Mouse (Mus musculus) small intestine, adult 2 months (tissue): ENCODE results near the gene Usp24. TPM values are rescaled to one million over a fixed set of nuclear protein-coding genes. Genes with fewer than 3 reads are reported as not detected.

Experiments used
- H3K27ac ChIP-seq: fragments of 200-500 bp; 2 replicates; pipeline ENCODE4 v1.5.1; 2012; ENCODE audit warnings: low read depth, low read length, control low read depth, inconsistent platforms; ENCODE audit not compliant: insufficient read depth
- H3K27me3 ChIP-seq: fragments of 200-500 bp; 2 replicates; pipeline ENCODE4 v1.6.1; 2012; ENCODE audit warnings: mild to moderate bottlenecking, moderate library complexity, low read length, inconsistent platforms; ENCODE audit not compliant: control insufficient read depth, insufficient read depth
- H3K36me3 ChIP-seq: fragments of 200-500 bp; 2 replicates; pipeline ENCODE4 v1.6.1; 2012; ENCODE audit warnings: mild to moderate bottlenecking, low read length, control low read depth, inconsistent platforms; ENCODE audit not compliant: control insufficient read depth, insufficient read depth
- H3K4me1 ChIP-seq: fragments of 200-500 bp; 2 replicates; pipeline ENCODE4 v1.6.1; 2012; ENCODE audit warnings: low read length, inconsistent platforms, mixed read lengths; ENCODE audit not compliant: control insufficient read depth, insufficient read depth, insufficient read length
- H3K4me3 ChIP-seq: fragments of 200-500 bp; 2 replicates; pipeline ENCODE4 v1.5.1; 2012; ENCODE audit warnings: low read depth, mild to moderate bottlenecking, control low read depth, inconsistent platforms, low read length, moderate library complexity
- CTCF ChIP-seq: fragments of 200-500 bp; IDR thresholded peaks from 2 replicates; pipeline ENCODE4 v1.5.1; 2012; ENCODE audit warnings: low read depth, mild to moderate bottlenecking, control low read depth, inconsistent platforms, low read length, moderate library complexity, mixed read lengths; ENCODE audit not compliant: insufficient replicate concordance, insufficient read length; ENCODE audit errors: extremely low read depth
- POLR2A ChIP-seq: fragments of 200-500 bp; IDR thresholded peaks from 2 replicates; pipeline ENCODE4 v1.6.1; 2012; ENCODE audit warnings: low read depth, mild to moderate bottlenecking, control low read depth, inconsistent platforms, low read length, moderate library complexity
- WGBS: fragments of 180-500 bp; shearing (Covaris S2); methylation state at CpG from one replicate; pipeline ENCODE4 v1.1.7; 2018; 5-methylcytosine and 5-hydroxymethylcytosine counted together
- polyA plus RNA-seq: library from polyadenylated mRNA; depleted of rRNA; stranded (reverse); fragments of >200 nt; gene quantifications from 2 replicates; pipeline ENCODE4 v1.2.3, GENCODE M21; 2012

Usp24 gene
- polyA plus RNA-seq, 1 experiment = 5.8 TPM

DNA sequence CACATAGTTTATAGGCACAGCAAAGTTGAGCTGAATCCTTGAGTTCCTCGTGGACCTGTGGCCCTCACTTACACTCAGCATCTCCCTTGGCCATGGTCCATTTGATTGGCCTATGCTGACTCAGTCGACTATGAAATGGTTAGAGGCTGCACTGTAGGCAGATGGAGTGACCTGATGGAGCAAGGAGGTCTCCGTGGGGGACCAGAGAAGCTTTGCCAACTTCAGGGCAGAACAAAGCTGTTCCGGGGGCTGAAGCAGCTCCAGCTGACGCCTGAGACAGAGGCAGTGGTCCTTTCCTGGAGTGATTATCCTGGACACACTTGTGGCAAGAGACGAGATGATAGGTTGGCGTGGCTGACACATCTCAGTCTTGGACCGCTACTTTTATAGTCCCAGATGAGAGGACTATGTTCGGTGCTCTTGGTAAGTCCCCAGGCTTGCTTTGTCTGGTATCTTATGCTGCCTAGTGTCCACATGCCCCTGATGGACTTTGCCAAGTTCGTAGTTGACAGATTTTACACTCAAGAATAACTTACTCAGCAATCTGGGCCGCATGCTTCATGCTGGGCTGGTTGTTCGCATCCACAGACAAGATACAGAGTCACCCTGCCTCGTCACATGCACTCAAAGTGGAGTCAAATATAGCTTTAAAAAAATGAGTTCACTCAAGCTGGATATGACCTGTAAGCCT is 151.6 kb downstream of the Usp24 start:
- peaks cover 8% of the 10 kb centered on the region; the same call in 1 of the 2 replicates for H3K27me3 ChIP-seq
- H3K27ac ChIP-seq = no peak overlapping the region
- no peaks in the 10 kb centered on the region for H3K36me3 ChIP-seq
- 81% methylated on average over 13 of the region's 13 CpGs for WGBS
- no peak overlapping the region for H3K4me3 ChIP-seq
- TF ChIP-seq POLR2A (no peak), CTCF (no peak)
- peaks cover 10% of the 10 kb centered on the region for H3K4me1 ChIP-seq

DNA sequence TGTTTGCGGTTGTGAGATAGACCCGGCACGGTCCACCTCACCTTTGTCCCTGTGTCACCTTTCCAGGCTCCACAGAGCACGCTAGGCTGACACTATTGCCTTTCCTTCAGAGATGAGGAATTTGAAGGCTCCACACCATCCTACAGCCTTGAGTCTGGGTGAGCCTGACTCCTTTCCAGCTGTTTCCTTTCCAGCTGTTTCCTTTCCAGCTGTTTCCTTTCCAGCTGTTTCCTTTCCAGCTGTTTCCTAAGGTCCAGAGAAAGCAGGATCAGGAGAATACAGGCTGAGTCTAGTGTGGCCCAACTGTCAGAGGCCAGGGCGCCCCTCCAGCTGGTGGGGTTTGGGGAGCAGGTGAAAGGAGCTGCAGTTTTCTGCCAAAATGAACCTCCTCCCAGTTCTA is 154.9 kb downstream of the Usp24 start:
- TF ChIP-seq CTCF = no peak
- no peak for TF ChIP-seq POLR2A
- 63% methylated on average over 5 of the region's 5 CpGs for whole genome bisulfite sequencing
- Histone ChIP-seq H3K4me3 (no peak overlapping the region), H3K4me1 (no peaks in the 10 kb centered on the region), H3K36me3 (no peaks in the 10 kb centered on the region), H3K27ac (no peak overlapping the region), H3K27me3 (no peaks in the 10 kb centered on the region)

DNA sequence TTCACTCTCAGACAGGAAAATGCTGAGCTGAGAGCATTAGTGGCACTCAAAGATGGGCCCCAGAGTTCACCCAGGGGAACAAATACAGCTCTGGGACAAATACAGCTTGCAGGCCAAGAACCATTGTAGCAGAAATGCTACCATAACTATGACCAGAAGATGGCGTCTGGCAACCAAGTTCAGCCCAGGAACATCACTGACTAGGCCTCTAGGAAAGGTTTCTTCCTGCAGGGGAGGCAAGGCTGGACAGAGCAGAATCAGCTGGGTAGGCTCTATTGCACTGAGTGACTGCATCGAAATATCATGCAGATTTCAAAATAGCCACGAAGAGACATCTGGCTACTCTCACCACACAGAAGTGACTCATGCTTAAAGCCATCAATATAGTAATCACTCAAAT is 156.3 kb downstream of the Usp24 start:
- WGBS = 15% methylated on average over 3 of the region's 3 CpGs
- Histone ChIP-seq H3K27me3 (no peaks in the 10 kb centered on the region), H3K27ac (no peak overlapping the region), H3K4me1 (no peaks in the 10 kb centered on the region), H3K4me3 (no peak overlapping the region), H3K36me3 (no peaks in the 10 kb centered on the region)
- TF ChIP-seq POLR2A (no peak), CTCF (peak; percentile 59; the same call in 1 of the 2 replicates)

DNA sequence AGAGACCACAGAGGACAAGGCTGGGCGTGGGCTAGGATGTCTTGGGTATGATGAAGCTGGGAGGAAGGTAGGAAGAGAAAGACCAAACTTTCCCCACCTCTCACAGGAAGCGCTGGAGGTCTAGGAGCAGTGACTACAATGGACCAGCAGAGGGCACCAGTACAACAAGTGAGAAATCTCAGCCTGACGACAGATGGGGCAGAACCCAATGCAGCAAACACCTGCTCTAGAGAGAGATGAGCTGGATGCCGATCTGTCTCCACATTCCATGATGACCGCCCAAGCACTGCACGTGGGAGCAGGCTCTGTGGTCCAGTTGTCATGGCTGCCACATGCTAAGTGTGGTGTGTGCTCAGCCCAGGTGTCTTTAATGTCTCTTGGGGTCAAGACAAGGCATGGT is 158.2 kb downstream of the Usp24 start:
- Histone ChIP-seq H3K36me3 (no peaks in the 10 kb centered on the region), H3K4me1 (no peaks in the 10 kb centered on the region), H3K27me3 (no peaks in the 10 kb centered on the region), H3K27ac (no peak overlapping the region), H3K4me3 (no peak overlapping the region)
- 4% methylated on average over 6 of the region's 6 CpGs for WGBS
- TF ChIP-seq POLR2A = no peak
- TF ChIP-seq CTCF = peak; percentile 82; the same call in 1 of the 2 replicates

DNA sequence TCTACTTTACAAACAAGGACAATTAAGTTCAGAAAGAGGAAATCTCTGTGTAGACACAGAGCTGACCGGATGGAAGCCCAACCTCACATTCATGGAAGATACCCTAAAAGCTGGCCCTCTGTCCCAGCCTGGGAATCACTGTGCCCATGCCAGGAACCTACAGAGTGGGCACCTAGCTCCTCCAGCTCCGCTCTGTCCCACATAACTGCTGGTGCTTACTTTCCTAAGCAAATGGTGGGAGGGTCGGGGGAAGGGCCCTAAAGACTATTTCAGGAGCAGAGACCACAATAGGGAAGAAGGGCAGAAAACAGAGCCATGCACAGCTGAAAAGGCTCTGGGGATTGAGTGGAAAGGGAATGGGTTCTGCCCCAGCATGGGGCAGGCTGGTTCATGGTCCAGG is 164.5 kb downstream of the Usp24 start:
- H3K4me3 ChIP-seq = no peak overlapping the region
- no peak for TF ChIP-seq POLR2A
- TF ChIP-seq CTCF = no peak
- WGBS = 74% methylated on average over 3 of the region's 3 CpGs
- H3K36me3 ChIP-seq = no peaks in the 10 kb centered on the region
- no peaks in the 10 kb centered on the region for H3K4me1 ChIP-seq
- no peak overlapping the region for H3K27ac ChIP-seq
- H3K27me3 ChIP-seq = no peaks in the 10 kb centered on the region; the same call in 1 of the 2 replicates

DNA sequence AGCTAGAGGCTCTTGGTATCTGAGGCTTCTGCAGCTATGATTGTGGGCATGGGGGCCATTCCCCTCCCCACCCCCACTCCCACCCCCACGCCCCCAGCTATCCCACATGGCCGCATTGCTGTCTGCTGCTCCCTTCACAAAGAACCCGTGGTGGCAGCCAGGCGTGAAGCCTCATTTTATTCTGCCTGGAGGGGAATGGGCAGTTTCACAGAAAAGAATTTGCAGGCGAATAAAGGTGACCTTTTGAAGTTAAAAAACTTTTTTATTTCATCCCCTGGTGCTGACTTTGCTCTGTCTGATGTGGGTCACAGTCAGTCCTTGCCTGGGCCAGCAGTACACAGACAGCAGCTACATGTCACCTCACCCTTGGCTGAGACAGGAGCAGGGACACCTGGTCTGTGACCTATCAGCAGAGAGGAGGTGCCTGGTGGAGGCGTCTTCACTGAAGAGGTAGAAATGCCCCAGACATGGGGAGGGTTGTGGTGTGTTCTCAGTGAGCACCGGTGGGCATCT is 167.3 kb downstream of the Usp24 start:
- H3K27ac ChIP-seq = no peak overlapping the region
- H3K4me1 ChIP-seq = no peaks in the 10 kb centered on the region

DNA sequence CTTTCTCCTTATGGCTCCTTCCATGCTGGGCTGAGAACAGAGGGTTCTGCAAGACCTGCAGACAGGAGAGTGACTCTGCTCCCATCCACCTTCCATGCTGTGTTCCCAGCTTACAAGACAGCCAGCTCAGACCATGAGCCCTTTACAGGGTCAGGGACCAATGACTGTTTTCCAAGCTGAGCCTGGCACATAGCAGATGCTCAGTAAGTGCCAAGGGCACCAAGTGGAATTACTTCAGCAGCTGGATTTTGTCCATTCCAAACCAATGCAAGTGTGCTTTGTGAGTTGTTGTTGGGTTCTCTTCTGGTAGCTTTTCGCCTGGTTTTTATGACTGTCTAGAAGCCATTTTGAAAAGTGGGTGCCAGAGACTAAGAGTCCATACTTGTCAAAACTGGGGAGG is 167.8 kb downstream of the Usp24 start:
- H3K4me1 ChIP-seq = no peaks in the 10 kb centered on the region
- H3K36me3 ChIP-seq = no peaks in the 10 kb centered on the region
- no peak overlapping the region for H3K27ac ChIP-seq
- H3K27me3 ChIP-seq = no peaks in the 10 kb centered on the region; the same call in 1 of the 2 replicates
- TF ChIP-seq POLR2A = no peak
- TF ChIP-seq CTCF = no peak
- H3K4me3 ChIP-seq = no peak overlapping the region
- WGBS = 63% methylated on average over 1 of the region's 1 CpGs

More for the DNA sequence above, 167.3 kb downstream of the Usp24 start:
- TF ChIP-seq POLR2A (no peak), CTCF (no peak)
- Histone ChIP-seq H3K27me3 (no peaks in the 10 kb centered on the region; the same call in 1 of the 2 replicates), H3K4me3 (no peak overlapping the region), H3K36me3 (no peaks in the 10 kb centered on the region)
- 62% methylated on average over 7 of the region's 7 CpGs for WGBS
